Mouse (Mus musculus): ENCODE results near the gene Adam1a.

The Adam1a gene

GRCm38 (mm10) chr5:121544910-121545792 lies at the start of gene Adam1a, which contains the start of gene Gm42878:
Gene Adam1a, minus strand, starts transcription at chr5:121545482.
Gene Gm42878, minus strand, starts transcription at chr5:121545482.
- no peak for DNase-seq (ENCODE audit: low read depth)

- DNase-seq (ENCODE audit: low read depth) = no peak
These were observed 49.5 kb upstream of the Adam1a start for GRCm38 (mm10) chr5:121594714-121595313.

GRCm38 (mm10) chr5:121593451-121594401 lies 48.4 kb upstream of the Adam1a start, which contains the start of gene Aldh2:
Gene Aldh2, minus strand, starts transcription at chr5:121593824.
- DNase-seq (ENCODE audit: low read depth) = peak; percentile 84

GRCm38 (mm10) chr5:121592816-121593407 lies 47.6 kb upstream of the Adam1a start:
- no peak for DNase-seq (ENCODE audit: low read depth)

GRCm38 (mm10) chr5:121592064-121592815 lies 47.0 kb upstream of the Adam1a start:
- DNase-seq (ENCODE audit: low read depth) = no peak

- DNase-seq (ENCODE audit: low read depth) = no peak
These were observed 46.3 kb upstream of the Adam1a start for GRCm38 (mm10) chr5:121591417-121592063.

- no peak for DNase-seq (ENCODE audit: low read depth)
These were observed 44.6 kb upstream of the Adam1a start for GRCm38 (mm10) chr5:121589928-121590327.

GRCm38 (mm10) chr5:121586400-121587039 lies 41.2 kb upstream of the Adam1a start:
- peak; percentile 48 for DNase-seq (ENCODE audit: low read depth)

- DNase-seq (ENCODE audit: low read depth) = no peak
These were observed 40.4 kb upstream of the Adam1a start for GRCm38 (mm10) chr5:121585699-121586098.

GRCm38 (mm10) chr5:121585005-121585404 lies 39.7 kb upstream of the Adam1a start:
- DNase-seq (ENCODE audit: low read depth) = no peak

GRCm38 (mm10) chr5:121583765-121584501 lies 38.7 kb upstream of the Adam1a start:
- DNase-seq (ENCODE audit: low read depth) = peak; percentile 73

GRCm38 (mm10) chr5:121581945-121582344 lies 36.7 kb upstream of the Adam1a start:
- DNase-seq (ENCODE audit: low read depth) = no peak

GRCm38 (mm10) chr5:121576927-121577488 lies 31.7 kb upstream of the Adam1a start:
- DNase-seq (ENCODE audit: low read depth) = no peak

- DNase-seq (ENCODE audit: low read depth) = no peak
These were observed 30.6 kb upstream of the Adam1a start for GRCm38 (mm10) chr5:121575867-121576266.

- no peak for DNase-seq (ENCODE audit: low read depth)
These were observed 28.9 kb upstream of the Adam1a start for GRCm38 (mm10) chr5:121574145-121574544.

GRCm38 (mm10) chr5:121570787-121571186 lies 25.5 kb upstream of the Adam1a start:
- DNase-seq (ENCODE audit: low read depth) = no peak

- no peak for DNase-seq (ENCODE audit: low read depth)
These were observed 24.7 kb upstream of the Adam1a start for GRCm38 (mm10) chr5:121569881-121570420.

- no peak for DNase-seq (ENCODE audit: low read depth)
These were observed 20.9 kb upstream of the Adam1a start for GRCm38 (mm10) chr5:121566035-121566681.
